Mouse (Mus musculus) lung, postnatal 0 days (tissue): ENCODE data around the gene Ap1ar. TPM values are rescaled to one million over a fixed set of nuclear protein-coding genes. Genes with fewer than 3 reads are reported as not detected.
A peak's percentile ranks its signal among the peaks of the same experiment; 100 is the strongest.

Source experiments
- ATAC-seq: fragments of 200-750 bp; cut with Nextera tagmentation; 2 replicates; pipeline ENCODE4 v1.8.0; 2017; ENCODE audit warnings: moderate library complexity
- DNase-seq: peaks from one replicate; pipeline ENCODE4 v3.0.0-alpha.2; 2016; ENCODE audit warnings: low spot score
- H3K27ac ChIP-seq: fragments of 300-500 bp; sonication (generic); 2 replicates; pipeline ENCODE4 v1.5.1; 2014; ENCODE audit warnings: antibody characterized with exemption, mild to moderate bottlenecking, low read length, mixed read lengths
- H3K27me3 ChIP-seq: fragments of 300-500 bp; sonication (generic); replicated peaks from 2 replicates; pipeline ENCODE4 v1.6.1; 2014; ENCODE audit warnings: low read length, mixed read lengths; ENCODE audit not compliant: insufficient read depth
- H3K36me3 ChIP-seq: fragments of 300-500 bp; sonication (generic); 2 replicates; pipeline ENCODE4 v1.6.1; 2014; ENCODE audit warnings: low read length, mixed read lengths; ENCODE audit not compliant: insufficient read depth
- H3K4me1 ChIP-seq: fragments of 300-500 bp; sonication (generic); 2 replicates; pipeline ENCODE4 v1.6.1; 2014; ENCODE audit warnings: antibody characterized with exemption, low read depth, low read length, mixed read lengths; ENCODE audit not compliant: insufficient read depth
- H3K4me2 ChIP-seq: fragments of 300-500 bp; sonication (generic); replicated peaks from 2 replicates; pipeline ENCODE4 v1.6.1; 2014; ENCODE audit warnings: low read depth, mild to moderate bottlenecking, low read length, moderate library complexity, mixed read lengths
- H3K4me3 ChIP-seq: fragments of 300-500 bp; sonication (generic); 2 replicates; pipeline ENCODE4 v1.5.1; 2014; ENCODE audit warnings: low read depth, low read length
- H3K9ac ChIP-seq: fragments of 300-500 bp; sonication (generic); replicated peaks from 2 replicates; pipeline ENCODE4 v1.6.1; 2014; ENCODE audit warnings: low read depth, mild to moderate bottlenecking
- H3K9me3 ChIP-seq: fragments of 300-500 bp; sonication (generic); 2 replicates; pipeline ENCODE4 v1.6.1; 2016; ENCODE audit warnings: low read length, mixed read lengths
- CTCF ChIP-seq: IDR thresholded peaks from 2 replicates; pipeline ENCODE4 v1.5.1; 2016; ENCODE audit warnings: antibody characterized with exemption, mild to moderate bottlenecking
- EP300 ChIP-seq: IDR thresholded peaks from 2 replicates; pipeline ENCODE4 v1.6.1; 2016; ENCODE audit warnings: antibody characterized with exemption, mild to moderate bottlenecking, control low read depth
- WGBS: fragments of 180-500 bp; shearing (Covaris S2); extraction: QIAGEN DNeasy Blood & Tissue Kit; methylation state at CpG from one replicate; pipeline ENCODE4 v1.1.7; 2014; 5-methylcytosine and 5-hydroxymethylcytosine counted together
- polyA plus RNA-seq: library from polyadenylated mRNA; unstranded; fragments of >200 nt; fragmentation: Nextera tagmentation; extraction: Ambion mirVana; gene quantifications from 2 replicates; pipeline ENCODE4 v1.2.1, GENCODE M21; 2015

Ap1ar gene
- polyA plus RNA-seq, 1 experiment from 2014 or later = 24.7 TPM

- Histone ChIP-seq H3K4me3 (no peak overlapping the region), H3K9ac (no peak overlapping the region), H3K27ac (no peak overlapping the region), H3K27me3 (no peaks in the 10 kb centered on the region), H3K36me3 (no peaks in the 10 kb centered on the region), H3K9me3 (no peaks in the 10 kb centered on the region), H3K4me1 (no peaks in the 10 kb centered on the region), H3K4me2 (no peak overlapping the region)
- WGBS = 69% methylated on average over 11 of the region's 11 CpGs
- peak; percentile 69 for DNase-seq
- no peak for TF ChIP-seq CTCF
- no peak for TF ChIP-seq EP300
- peak; percentile 66 for ATAC-seq
These were observed 68.2 kb downstream of the Ap1ar start for GRCm38 (mm10) chr3:127769146-127769545.

DNA sequence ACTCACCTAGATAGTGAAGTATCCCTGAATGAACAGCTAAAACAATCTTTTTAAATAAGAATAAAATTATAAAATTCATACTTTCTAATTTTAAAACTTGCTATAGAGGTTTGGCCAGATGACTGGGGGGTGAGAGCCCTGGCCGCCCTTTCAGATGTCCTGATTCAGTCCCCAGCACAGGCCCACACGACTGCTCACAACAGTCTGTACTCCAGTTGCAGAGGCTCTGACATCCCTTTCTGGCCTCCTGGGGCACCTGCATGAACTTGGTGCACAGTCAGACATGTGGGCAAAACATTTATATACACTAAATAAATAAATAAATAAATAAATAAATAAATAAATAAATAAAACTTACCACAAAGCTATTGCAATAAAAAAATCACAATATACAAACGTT lies 71.4 kb downstream of the Ap1ar start:
- TF ChIP-seq CTCF (no peak), EP300 (no peak)
- H3K9ac ChIP-seq = no peak overlapping the region
- no peaks in the 10 kb centered on the region for H3K4me1 ChIP-seq
- H3K36me3 ChIP-seq = no peaks in the 10 kb centered on the region
- no peak overlapping the region for H3K4me2 ChIP-seq
- DNase-seq (no peak), ATAC-seq (no peak)
- H3K4me3 ChIP-seq = no peak overlapping the region
- H3K9me3 ChIP-seq = no peaks in the 10 kb centered on the region
- no peaks in the 10 kb centered on the region for H3K27me3 ChIP-seq
- 64% methylated on average over 3 of the region's 3 CpGs for WGBS
- H3K27ac ChIP-seq = no peak overlapping the region

DNA sequence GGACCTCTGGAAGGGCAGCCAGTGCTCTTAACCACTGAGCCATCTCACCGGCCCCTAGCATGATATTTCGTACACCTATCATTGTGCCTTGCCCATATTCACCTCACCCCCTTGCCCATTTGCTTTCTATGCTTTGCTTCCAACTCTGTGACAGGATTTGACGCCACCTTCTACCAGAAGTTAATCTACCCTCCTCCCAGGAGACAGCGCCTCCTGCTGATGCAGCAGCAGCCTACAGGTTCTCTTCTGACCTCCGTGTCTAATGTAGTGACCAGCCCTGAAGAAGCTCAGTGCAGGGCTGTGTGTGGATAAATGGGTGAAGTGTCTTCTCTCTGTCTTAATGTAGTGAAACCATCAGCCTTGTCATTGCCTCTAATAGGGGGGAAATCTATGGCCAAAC lies 72.8 kb downstream of the Ap1ar start:
- Histone ChIP-seq H3K9me3 (no peaks in the 10 kb centered on the region), H3K27ac (no peak overlapping the region), H3K4me3 (no peak overlapping the region), H3K36me3 (no peaks in the 10 kb centered on the region), H3K4me1 (no peaks in the 10 kb centered on the region), H3K27me3 (no peaks in the 10 kb centered on the region), H3K4me2 (no peak overlapping the region), H3K9ac (no peak overlapping the region)
- no peak for DNase-seq
- 59% methylated on average over 5 of the region's 5 CpGs for WGBS
- no peak for ATAC-seq
- TF ChIP-seq CTCF (peak; percentile 35), EP300 (no peak)

- H3K27me3 ChIP-seq = no peaks in the 10 kb centered on the region
- 18% methylated on average over 7 of the region's 7 CpGs for WGBS
- DNase-seq (peak; percentile 92), ATAC-seq (peak; percentile 65)
- H3K9ac ChIP-seq = no peak overlapping the region
- H3K4me2 ChIP-seq = 0 out of 2 replicates have a peak overlapping the region, but pooled peaks have one; percentile 5
- H3K4me3 ChIP-seq = no peak overlapping the region
- H3K9me3 ChIP-seq = no peaks in the 10 kb centered on the region
- no peak overlapping the region for H3K27ac ChIP-seq
- H3K4me1 ChIP-seq = no peaks in the 10 kb centered on the region
- TF ChIP-seq CTCF = peak; percentile 89
- no peak for TF ChIP-seq EP300
- H3K36me3 ChIP-seq = no peaks in the 10 kb centered on the region
These were observed 74.2 kb downstream of the Ap1ar start for GRCm38 (mm10) chr3:127763076-127763612.

- no peak for DNase-seq
- 60% methylated on average over 8 of the region's 8 CpGs for WGBS
- no peak for ATAC-seq
- Histone ChIP-seq H3K9me3 (no peaks in the 10 kb centered on the region), H3K36me3 (no peaks in the 10 kb centered on the region), H3K27ac (no peak overlapping the region), H3K4me2 (no peak overlapping the region), H3K4me1 (no peaks in the 10 kb centered on the region), H3K9ac (no peak overlapping the region), H3K4me3 (no peak overlapping the region), H3K27me3 (no peaks in the 10 kb centered on the region)
- TF ChIP-seq EP300 (no peak), CTCF (no peak)
These were observed 74.9 kb downstream of the Ap1ar start for GRCm38 (mm10) chr3:127762403-127762802.

- Histone ChIP-seq H3K27ac (no peak overlapping the region), H3K4me1 (no peaks in the 10 kb centered on the region), H3K4me2 (no peak overlapping the region), H3K9me3 (no peaks in the 10 kb centered on the region), H3K9ac (no peak overlapping the region), H3K27me3 (no peaks in the 10 kb centered on the region), H3K36me3 (no peaks in the 10 kb centered on the region), H3K4me3 (no peak overlapping the region)
- DNase-seq (peak; percentile 61), ATAC-seq (no peak)
- WGBS = 10% methylated on average over 8 of the region's 8 CpGs
- TF ChIP-seq EP300 (no peak), CTCF (peak; percentile 70)
These were observed 78.1 kb downstream of the Ap1ar start for GRCm38 (mm10) chr3:127759212-127759611.

DNA sequence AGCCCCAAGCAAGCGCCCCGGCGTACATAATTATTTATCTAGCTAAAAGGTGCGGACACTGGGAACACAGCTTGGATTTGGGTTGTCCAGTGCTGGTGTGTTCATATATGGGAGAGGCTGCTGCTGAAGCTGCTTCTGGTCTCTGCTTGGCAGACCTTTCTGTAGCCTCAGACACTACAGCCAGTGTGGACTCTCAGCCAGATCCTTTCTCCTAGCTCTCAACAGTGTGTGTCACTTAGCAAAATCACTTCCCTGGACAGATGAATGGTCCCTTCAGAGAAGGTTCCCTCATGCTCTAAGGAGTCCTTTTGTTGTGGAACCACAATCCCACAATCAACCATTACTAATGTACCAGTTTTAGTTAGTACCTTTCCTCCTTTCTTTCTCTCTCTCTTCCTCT lies 78.5 kb downstream of the Ap1ar start:
- H3K4me3 ChIP-seq = no peak overlapping the region
- no peak for TF ChIP-seq CTCF
- no peak for TF ChIP-seq EP300
- no peaks in the 10 kb centered on the region for H3K27me3 ChIP-seq
- H3K4me2 ChIP-seq = no peak overlapping the region
- DNase-seq (no peak), ATAC-seq (no peak)
- H3K36me3 ChIP-seq = no peaks in the 10 kb centered on the region
- H3K27ac ChIP-seq = no peak overlapping the region
- no peaks in the 10 kb centered on the region for H3K9me3 ChIP-seq
- WGBS = 36% methylated on average over 4 of the region's 4 CpGs
- H3K4me1 ChIP-seq = no peaks in the 10 kb centered on the region
- no peak overlapping the region for H3K9ac ChIP-seq
